Mouse (Mus musculus) intestine, postnatal 0 days (tissue): ENCODE measurements around the gene Ttc19. TPM values are rescaled to one million over a fixed set of nuclear protein-coding genes. Genes with fewer than 3 reads are reported as not detected.

Experiments
- ATAC-seq: fragments of 200-750 bp; cut with Nextera tagmentation; 2 replicates; pipeline ENCODE4 v1.8.0; 2017; ENCODE audit warnings: mild to moderate bottlenecking, moderate TSS enrichment, moderate library complexity
- H3K27ac ChIP-seq: fragments of 300-500 bp; sonication (generic); 2 replicates; pipeline ENCODE4 v1.5.1; 2014; ENCODE audit warnings: mild to moderate bottlenecking, low read depth, low read length, moderate library complexity
- H3K27me3 ChIP-seq: fragments of 300-500 bp; sonication (generic); replicated peaks from 2 replicates; pipeline ENCODE4 v1.6.1; 2014; ENCODE audit warnings: low read length, mixed read lengths; ENCODE audit not compliant: control insufficient read depth, insufficient read depth
- H3K36me3 ChIP-seq: fragments of 300-500 bp; sonication (generic); 2 replicates; pipeline ENCODE4 v1.6.1; 2014; ENCODE audit warnings: mild to moderate bottlenecking, moderate library complexity; ENCODE audit not compliant: control insufficient read depth, insufficient read depth
- H3K4me1 ChIP-seq: fragments of 300-500 bp; sonication (generic); replicated peaks from 2 replicates; pipeline ENCODE4 v1.6.1; 2014; ENCODE audit warnings: antibody characterized with exemption, low read length, mixed read lengths; ENCODE audit not compliant: control insufficient read depth, insufficient read depth
- H3K4me2 ChIP-seq: fragments of 300-500 bp; sonication (generic); replicated peaks from 2 replicates; pipeline ENCODE4 v1.6.1; 2014; ENCODE audit warnings: low read depth, mild to moderate bottlenecking, moderate library complexity
- H3K4me3 ChIP-seq: fragments of 300-500 bp; sonication (generic); 2 replicates; pipeline ENCODE4 v1.5.1; 2014; ENCODE audit warnings: low read depth, low read length
- H3K9ac ChIP-seq: fragments of 300-500 bp; sonication (generic); 2 replicates; pipeline ENCODE4 v1.6.1; 2014; ENCODE audit warnings: mild to moderate bottlenecking, low read depth, low read length
- H3K9me3 ChIP-seq: fragments of 300-500 bp; sonication (generic); 2 replicates; pipeline ENCODE4 v1.6.1; 2016; ENCODE audit warnings: mixed run types; ENCODE audit not compliant: control insufficient read depth
- CTCF ChIP-seq: sonication (generic); IDR thresholded peaks from 2 replicates; pipeline ENCODE4 v1.5.1; 2016; ENCODE audit warnings: low read depth, mild to moderate bottlenecking, control low read depth, antibody characterized with exemption, moderate library complexity
- WGBS: fragments of 180-500 bp; shearing (Covaris S2); extraction: QIAGEN DNeasy Blood & Tissue Kit; methylation state at CpG from one replicate; pipeline ENCODE4 v1.1.7; 2014; 5-methylcytosine and 5-hydroxymethylcytosine counted together
- polyA plus RNA-seq: library from polyadenylated mRNA; unstranded; fragments of >200 nt; fragmentation: Nextera tagmentation; extraction: Ambion mirVana; gene quantifications from 2 replicates; pipeline ENCODE4 v1.2.1, GENCODE M21; 2015

Gene Ttc19
- polyA plus RNA-seq, 1 experiment from 2014 or later = 11.5 TPM

DNA sequence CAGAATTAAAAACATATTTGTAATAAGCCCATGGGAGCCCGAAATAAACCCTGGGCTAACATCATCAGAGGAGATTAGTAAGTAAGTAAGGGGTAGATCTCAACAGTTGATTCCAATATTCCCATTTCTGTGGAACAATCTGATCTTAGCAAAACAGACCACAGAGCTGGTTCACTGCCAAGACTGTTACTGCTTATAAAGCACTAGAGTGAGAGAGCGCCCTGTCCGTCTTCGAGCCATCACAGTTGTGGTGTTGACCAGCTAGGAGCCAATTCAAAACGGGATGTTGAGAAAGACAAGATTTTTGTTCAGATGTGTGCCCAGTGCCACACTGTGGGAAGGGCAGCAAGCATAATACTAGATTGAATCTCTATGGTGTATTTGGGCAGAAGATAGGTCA is 49.9 kb downstream of the Ttc19 start:
- H3K4me2 ChIP-seq = no peak overlapping the region
- H3K9me3 ChIP-seq = no peaks in the 10 kb centered on the region
- no peaks in the 10 kb centered on the region for H3K4me1 ChIP-seq
- peaks cover 94% of the 10 kb centered on the region for H3K36me3 ChIP-seq
- H3K9ac ChIP-seq = no peak overlapping the region
- no peak for TF ChIP-seq CTCF
- no peaks in the 10 kb centered on the region for H3K27me3 ChIP-seq
- H3K27ac ChIP-seq = no peak overlapping the region
- no peak overlapping the region for H3K4me3 ChIP-seq
- 91% methylated on average over 5 of the region's 5 CpGs for WGBS
- no peak for ATAC-seq

- Histone ChIP-seq H3K36me3 (peaks cover 93% of the 10 kb centered on the region), H3K27me3 (no peaks in the 10 kb centered on the region)
- no peak for TF ChIP-seq CTCF
These were observed 51.0 kb downstream of the Ttc19 start for GRCm38 (mm10) chr11:62332228-62332627.

DNA sequence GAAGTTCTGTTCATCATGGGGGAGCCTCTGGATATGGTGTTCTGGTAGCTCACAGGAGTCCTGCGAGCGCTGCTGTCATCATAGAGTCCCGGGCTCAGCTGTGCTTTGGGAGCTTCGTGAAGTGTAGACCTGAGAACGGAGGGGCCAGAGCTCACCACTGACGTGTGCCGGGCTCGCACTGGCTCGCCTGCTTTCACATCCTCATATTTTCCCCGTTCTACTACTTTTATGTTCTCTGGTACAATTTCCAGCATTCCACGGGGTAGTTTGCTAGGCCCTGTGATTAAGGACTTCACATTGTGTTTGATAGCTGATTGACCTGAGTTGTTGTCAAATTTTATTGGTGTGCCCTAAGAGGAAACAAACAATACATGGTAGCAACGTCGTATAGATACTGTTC is 61.7 kb downstream of the Ttc19 start:
- H3K4me3 ChIP-seq = no peak overlapping the region
- H3K27me3 ChIP-seq = no peaks in the 10 kb centered on the region
- H3K9ac ChIP-seq = no peak overlapping the region
- TF ChIP-seq CTCF = no peak
- H3K4me2 ChIP-seq = no peak overlapping the region
- WGBS = 92% methylated on average over 13 of the region's 13 CpGs
- H3K36me3 ChIP-seq = peaks cover 64% of the 10 kb centered on the region
- no peak overlapping the region for H3K27ac ChIP-seq
- H3K4me1 ChIP-seq = no peaks in the 10 kb centered on the region
- no peaks in the 10 kb centered on the region for H3K9me3 ChIP-seq
- no peak for ATAC-seq

More at GRCm38 (mm10) chr11:62332228-62332627, 51.0 kb downstream of the Ttc19 start:
- WGBS = 89% methylated on average over 4 of the region's 4 CpGs
- no peak overlapping the region for H3K27ac ChIP-seq
- H3K9me3 ChIP-seq = no peaks in the 10 kb centered on the region
- H3K4me2 ChIP-seq = no peak overlapping the region
- no peaks in the 10 kb centered on the region for H3K4me1 ChIP-seq
- no peak overlapping the region for H3K9ac ChIP-seq
- H3K4me3 ChIP-seq = no peak overlapping the region
- ATAC-seq = no peak

GRCm38 (mm10) chr11:62351948-62352347 is 70.7 kb downstream of the Ttc19 start:
- TF ChIP-seq CTCF = no peak
- no peak overlapping the region for H3K9ac ChIP-seq
- no peaks in the 10 kb centered on the region for H3K27me3 ChIP-seq
- peaks cover 77% of the 10 kb centered on the region for H3K36me3 ChIP-seq
- no peak overlapping the region for H3K27ac ChIP-seq
- ATAC-seq = no peak
- WGBS = 83% methylated on average over 4 of the region's 4 CpGs
- no peaks in the 10 kb centered on the region for H3K9me3 ChIP-seq
- no peak overlapping the region for H3K4me2 ChIP-seq
- H3K4me3 ChIP-seq = no peak overlapping the region
- no peaks in the 10 kb centered on the region for H3K4me1 ChIP-seq

DNA sequence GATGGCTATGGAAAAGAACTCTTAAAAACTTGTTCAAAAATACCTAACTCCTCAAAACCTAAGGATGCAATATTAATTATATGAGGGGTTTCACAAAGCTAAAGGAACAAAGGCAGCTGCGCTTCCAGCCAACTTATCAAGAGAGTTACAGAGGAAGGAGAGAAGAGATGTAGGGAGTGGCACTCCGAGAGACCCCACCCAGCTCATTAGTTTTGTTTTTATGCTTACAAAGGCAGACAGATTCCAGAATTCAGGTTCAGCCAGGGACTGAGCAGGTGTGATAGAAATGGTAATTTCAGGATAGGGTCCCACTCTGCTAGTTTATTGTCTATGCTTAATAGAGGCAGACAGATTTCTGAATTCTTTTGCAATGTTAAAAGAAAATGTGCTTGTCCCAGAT is 73.9 kb downstream of the Ttc19 start:
- no peak overlapping the region for H3K4me3 ChIP-seq
- H3K4me1 ChIP-seq = no peaks in the 10 kb centered on the region
- H3K36me3 ChIP-seq = peaks cover 69% of the 10 kb centered on the region
- H3K4me2 ChIP-seq = no peak overlapping the region
- no peaks in the 10 kb centered on the region for H3K9me3 ChIP-seq
- no peak overlapping the region for H3K9ac ChIP-seq
- WGBS = 85% methylated on average over 2 of the region's 2 CpGs
- ATAC-seq = no peak
- TF ChIP-seq CTCF = no peak
- H3K27me3 ChIP-seq = no peaks in the 10 kb centered on the region
- H3K27ac ChIP-seq = no peak overlapping the region

DNA sequence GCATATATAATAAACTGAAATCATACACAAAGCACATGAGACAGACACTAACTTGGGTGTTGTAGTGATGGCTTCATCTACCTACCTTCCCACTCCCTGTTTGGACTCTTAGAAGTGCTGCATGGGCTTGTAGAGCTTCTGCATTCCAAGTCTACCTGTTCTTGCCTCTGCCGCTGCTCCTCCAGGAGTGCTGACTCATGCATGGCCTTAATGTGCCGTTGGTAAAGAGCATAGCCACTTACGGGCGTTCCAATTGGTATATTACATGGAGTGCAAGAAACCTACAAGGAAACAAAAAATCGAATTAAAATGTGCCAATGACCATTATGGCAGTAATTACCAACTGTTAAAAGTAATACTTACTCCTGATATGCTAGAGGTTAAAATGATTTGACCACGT is 85.6 kb downstream of the Ttc19 start:
- Histone ChIP-seq H3K4me2 (no peak overlapping the region), H3K9me3 (no peaks in the 10 kb centered on the region), H3K27me3 (no peaks in the 10 kb centered on the region), H3K9ac (no peak overlapping the region), H3K36me3 (peaks cover 57% of the 10 kb centered on the region), H3K4me1 (no peaks in the 10 kb centered on the region), H3K4me3 (no peak overlapping the region), H3K27ac (no peak overlapping the region)
- ATAC-seq = no peak
- TF ChIP-seq CTCF = no peak
- 88% methylated on average over 6 of the region's 6 CpGs for WGBS

DNA sequence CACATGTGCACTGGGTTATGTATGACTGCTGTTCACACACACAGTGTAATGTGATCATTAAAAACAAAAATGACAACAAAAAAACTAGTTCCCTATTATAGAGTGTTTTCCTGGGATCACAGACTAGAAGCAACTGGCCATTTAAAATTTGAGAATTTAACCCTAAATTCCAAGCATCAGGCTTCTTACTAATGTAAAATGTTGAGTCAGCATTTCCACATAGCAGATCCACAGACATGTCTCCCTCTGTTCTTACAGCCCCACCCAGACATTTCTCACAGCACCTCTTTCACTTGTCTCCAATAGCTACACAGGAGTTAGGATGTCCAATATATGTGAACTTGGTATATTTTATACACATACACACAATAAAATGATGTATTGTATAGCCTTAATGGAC is 88.7 kb downstream of the Ttc19 start:
- Histone ChIP-seq H3K4me2 (no peak overlapping the region), H3K27me3 (no peaks in the 10 kb centered on the region), H3K4me1 (no peaks in the 10 kb centered on the region), H3K9me3 (no peaks in the 10 kb centered on the region), H3K27ac (no peak overlapping the region), H3K9ac (no peak overlapping the region), H3K36me3 (peaks cover 67% of the 10 kb centered on the region), H3K4me3 (no peak overlapping the region)
- ATAC-seq = no peak
- TF ChIP-seq CTCF = no peak
